Mouse (Mus musculus): ENCODE measurements at regions not wholly inside any gene's neighbourhood (a gene's known extent, or its start where the extent isn't known, plus 50 kb on each side); places are given as distances from the start of the nearest gene placed in this dataset.
"Not testable (repeated sequence)": the region's sequence is repeated elsewhere in the genome, so short reads cannot be mapped to it uniquely, and the experiment has no call there.

DNA sequence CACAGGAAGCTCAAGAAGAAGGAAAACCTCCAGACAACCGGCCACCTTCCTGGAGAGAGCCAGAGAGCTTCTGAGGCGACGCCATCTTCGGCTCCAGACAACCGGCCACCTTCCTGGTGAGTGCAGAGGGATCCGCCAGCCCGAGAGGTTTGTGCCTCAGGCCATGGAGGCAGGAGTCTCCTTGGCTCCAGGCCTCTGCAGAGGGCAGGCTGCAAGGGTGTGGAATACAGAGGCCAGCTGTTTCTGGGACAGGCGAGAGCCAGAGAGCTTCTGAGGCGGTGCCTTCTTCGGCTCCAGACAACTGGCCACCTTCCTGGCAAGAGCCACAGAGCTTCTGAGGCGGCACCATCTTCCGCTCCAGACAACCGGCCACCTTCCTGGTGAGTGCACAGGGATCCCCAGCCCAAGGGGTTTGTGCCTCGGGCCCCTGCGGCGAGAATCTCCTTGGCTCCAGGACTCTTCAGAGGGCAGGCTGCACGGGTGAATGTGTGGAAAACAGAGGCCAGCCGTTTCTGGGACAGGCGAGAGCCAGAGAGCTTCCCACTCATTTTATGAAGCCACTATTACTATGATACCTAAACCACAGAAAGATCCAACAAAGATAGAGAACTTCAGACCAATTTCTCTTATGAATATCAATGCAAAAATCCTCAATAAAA is 441.4 kb downstream of the Arl6ip6 start:
- not testable (repeated sequence) for DNase-seq

DNA sequence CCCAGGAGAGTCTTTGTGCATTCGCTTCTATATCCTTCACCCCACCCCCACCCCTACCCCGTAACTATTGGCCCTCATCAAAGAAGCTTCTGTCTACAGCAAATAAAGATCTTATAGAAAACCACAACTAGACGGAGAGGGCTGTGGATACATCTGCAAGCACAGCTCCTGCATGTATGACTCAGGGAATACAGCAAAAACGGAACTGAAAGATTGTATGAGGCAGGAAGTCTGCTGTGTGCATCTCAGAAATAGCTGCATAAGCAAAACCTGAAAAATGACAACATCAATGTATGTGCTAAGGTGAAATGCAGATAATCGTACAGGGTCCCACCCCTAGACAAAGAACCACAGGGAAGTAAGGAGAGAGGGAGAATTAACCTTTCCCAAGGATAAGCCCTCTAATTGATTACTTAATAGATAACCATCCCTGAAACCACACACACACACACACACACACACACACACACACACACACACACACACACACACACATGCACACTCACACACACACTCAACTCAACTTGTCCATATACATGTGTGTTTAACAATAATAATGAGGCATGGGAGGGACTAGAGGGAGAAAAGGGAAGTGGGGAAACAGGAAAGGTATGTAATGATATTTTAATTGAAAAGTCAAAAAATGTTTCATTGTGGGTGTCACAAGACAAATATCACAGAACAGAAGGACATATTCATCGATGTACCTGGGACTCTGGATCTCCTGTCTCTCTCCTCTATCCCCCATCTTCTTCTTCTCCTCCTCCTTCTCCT is 416.6 kb downstream of the Rprm start:
- no peak for DNase-seq

DNA sequence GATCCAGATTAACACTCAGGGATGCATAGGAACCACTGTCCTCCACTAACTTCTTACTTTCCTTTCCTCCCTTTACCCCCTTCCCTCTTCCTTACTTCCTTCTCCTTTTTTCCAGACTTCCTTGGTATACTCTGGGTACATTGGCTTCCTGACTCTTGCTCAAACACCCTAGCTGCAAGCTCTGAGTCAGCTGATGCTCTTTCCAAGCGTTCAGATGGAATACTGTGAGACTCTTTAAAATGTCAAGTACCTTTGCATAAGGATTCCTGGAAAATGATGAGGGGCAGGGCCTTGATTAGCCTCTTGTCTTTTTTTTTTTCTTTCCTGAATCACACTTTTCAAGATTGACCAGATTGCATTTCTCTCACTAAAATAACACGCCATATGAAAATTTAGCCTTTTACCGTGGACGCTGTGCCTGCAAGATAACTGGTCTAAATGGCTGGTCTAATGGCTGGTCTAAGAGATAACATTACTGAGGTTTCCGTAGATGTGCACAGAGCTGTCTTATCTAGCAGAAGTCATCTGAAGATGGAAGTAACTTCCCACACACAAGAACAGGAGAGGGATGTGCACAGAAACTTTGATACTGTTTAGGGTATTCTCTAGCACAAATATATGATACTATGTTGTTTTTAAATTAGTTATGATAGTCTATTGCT is 404.9 kb downstream of the Rprm start:
- DNase-seq = no peak

DNA sequence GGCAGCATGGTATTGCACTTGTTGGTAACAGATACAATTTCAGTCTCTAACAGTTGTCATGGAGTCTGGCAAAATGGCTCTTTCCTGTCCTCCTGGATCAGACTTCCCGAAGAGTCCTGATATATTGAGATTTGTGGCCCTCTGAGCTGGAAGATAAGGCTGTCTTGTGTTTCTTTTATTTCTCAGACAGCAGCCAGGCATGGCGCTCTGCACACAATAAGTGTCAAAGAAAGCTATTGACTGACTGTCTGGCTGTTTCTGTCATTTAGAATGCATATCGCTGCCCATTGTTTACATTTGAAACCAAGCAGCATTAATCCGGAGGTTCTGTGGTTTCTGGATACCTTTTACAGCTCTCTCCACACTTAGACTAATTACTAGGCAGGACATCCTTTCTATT is 402.8 kb downstream of the Rprm start:
- no peak for DNase-seq

DNA sequence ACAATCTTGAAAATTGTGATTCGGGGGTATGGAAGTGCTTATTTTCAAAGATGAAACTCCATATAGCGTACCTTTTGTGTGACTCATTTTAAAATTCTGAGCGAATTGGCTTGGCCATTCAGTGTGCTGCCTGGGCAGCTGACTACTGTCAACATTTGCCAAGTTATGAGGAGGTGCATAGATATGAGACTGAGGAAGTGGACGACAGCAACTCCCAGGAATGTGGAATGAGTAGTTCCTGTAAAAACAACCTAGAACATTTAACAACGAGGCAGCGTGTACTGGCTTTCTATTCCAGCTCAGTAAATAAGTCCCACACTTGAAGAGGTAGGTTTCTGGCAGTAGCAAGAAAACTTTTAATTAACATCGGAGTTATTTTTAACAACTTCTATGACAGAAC is 398.1 kb downstream of the Rprm start:
- DNase-seq = peak; percentile 4 to 14

DNA sequence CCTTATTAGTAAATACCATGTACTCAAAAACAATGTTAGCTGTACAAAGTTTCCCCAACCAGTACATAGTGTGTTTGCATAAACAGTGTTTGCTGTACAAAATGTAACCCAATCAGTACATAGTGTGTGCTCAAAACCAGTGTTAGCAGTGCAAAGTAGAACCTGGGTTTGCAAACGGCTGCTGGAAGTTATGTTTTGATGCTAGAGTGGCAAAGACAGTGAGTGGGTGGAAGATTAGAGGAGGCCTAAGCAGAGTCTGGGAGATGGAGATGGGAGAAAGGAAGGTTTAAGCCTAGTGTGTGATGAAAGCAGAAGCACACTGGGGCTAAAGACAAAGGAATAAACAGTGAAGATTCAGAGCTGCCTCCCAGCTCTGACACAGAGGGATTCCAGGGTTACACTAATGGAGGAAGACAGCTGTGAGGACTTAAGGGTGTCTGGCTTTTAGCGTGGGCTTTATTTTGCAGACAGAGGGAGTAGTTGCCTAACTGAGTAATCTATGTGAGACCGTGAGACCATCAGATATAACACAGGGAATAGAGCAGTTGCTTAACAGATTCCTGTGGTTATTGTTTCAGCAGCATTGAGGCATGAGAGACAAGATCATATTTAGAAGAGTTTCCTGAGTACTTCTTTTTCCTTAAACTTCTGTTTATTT is 396.0 kb downstream of the Rprm start:
- no peak for DNase-seq

DNA sequence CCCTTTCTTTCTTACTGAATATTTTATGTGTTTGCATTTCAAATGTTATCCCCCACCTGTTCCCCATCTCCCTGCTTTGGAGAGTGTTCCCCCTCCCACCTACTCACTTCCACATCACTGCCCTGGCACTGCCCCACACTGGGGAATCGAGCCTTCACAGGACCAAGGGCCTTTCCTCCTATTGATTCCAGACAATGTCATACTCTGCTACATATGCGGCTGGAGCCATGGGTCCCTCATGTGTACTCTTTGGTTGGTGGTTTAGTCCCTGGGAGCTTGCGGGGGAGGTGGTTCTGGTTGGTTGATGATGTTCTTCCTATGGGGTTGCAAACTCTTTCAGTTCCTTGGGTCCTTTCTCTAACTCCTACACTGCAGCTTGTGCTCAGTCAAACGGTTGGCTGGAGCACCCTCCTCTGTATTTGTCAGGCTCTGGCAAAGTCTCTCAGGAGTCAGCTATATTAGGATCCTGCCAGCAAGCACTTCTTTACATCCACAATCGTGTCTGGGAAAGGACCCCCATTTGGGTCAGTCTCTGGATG is 393.7 kb downstream of the Rprm start:
- no peak for DNase-seq

DNA sequence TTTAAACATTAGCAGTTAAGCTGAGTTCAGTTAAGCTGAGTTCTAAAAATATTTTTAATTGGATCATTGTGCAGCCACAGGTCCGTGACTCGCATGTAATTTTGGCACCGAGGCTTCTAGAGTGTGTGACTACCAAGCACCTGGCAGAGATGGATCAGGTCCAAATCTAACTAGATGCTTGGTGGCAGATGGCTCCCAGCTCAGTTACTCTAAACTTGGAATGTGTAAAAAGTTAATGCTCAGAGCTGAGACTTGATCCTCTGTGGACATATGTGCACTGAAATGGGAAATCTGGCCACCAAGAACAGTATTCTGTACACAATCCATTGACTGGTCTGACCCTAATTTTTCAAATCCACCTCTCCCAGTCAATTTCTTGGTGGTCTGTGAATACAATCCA is 374.1 kb downstream of the Rprm start:
- DNase-seq = no peak

DNA sequence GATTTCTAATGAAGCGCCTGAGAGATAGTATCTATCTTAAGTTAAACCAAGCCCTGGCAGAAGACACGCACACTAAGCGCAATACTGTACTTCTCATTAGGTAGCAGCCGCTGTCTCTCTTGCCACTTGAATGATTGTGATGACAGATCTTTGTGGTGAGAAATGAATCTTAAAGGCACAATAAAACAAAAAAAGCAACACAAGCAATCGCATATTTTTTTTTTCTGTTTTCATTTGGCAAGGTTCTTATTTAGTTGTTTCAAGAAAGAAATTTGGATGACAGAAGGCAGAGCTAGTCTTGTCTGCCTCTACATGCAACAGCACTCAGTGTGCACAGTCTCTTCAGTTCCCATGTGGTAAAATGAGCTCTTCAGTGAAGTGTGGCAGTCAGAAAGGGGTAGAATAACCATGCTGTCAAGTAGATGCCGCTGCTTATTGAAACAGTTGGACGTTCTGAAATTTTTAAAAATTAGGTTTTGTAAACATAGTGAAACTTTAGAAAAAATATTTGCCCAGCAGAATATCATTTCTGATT is 372.2 kb downstream of the Rprm start:
- DNase-seq = no peak

DNA sequence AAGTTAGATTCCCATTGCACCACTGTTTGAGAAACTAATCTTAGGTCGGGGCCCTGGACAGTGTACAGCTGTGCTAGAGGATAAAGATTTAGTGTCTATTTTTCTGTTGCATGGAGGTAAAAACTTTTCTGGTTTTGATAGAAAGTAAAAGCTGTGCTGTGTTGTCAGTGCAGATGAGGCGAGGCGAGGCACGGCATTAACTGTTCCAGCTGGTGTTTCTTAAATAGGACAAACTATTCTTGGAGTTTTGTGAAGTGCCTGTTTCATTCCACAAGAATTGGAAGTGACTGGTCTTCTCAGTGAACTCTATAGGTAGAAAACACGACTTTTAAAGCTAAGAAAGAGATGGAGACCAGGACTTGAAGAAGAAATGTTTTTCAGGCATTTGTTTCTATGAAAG is 370.3 kb downstream of the Rprm start:
- no peak for DNase-seq

DNA sequence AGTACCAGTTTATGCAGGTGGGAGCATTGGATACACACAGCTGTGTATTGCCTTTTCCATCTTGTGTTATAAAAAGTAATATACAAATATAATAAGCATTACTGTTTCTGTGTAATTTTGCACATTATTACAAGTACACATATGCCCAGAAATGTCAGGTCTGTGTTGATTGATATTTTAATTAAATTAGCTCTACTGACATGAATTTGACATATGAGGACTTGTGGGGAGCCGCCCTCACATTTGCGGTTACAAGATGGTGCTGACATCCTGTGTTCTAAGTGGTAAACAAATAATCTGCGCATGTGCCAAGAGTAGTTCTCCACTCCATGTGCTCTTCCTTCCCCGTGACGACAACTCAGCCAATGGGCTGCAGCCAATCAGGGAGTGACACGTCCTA is 362.1 kb downstream of the Rprm start:
- DNase-seq = no peak

DNA sequence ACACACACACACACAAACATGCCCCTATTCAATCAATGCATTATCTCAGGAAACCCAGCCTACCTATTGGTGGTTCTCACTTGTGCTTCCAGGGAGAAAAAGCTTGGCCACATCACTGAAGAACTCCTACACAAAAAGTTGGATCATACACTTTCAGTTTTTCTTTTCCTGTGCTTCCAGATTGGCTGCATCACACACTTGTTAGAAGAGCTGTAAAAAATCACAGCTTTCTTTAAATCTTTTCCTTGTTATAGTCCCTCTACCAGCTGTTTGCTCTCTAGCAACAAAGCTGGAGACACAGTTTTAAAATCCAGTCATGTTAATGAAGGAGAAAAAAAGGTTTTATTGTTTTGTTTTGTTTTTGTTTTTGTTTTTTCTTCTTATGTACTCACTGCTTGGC is 356.7 kb downstream of the Rprm start:
- DNase-seq = no peak

DNA sequence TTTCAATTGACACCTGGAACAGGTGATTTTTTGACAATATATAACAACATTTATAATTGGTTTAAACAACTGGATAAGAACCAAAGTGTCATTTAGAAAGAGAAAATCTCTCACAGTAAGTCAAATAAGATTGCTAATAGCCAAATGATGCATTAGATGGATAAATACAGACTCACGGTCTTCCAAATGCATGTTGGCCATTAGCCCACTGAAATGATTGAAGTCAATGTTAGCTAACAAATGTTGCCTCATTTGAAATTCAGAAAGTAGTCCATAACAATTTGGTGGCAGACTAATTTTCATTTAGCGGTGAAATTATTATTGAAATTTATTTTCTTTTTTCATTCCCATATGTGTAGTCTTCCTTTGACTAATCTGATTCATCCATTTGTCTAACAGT is 354.9 kb downstream of the Rprm start:
- DNase-seq = no peak

DNA sequence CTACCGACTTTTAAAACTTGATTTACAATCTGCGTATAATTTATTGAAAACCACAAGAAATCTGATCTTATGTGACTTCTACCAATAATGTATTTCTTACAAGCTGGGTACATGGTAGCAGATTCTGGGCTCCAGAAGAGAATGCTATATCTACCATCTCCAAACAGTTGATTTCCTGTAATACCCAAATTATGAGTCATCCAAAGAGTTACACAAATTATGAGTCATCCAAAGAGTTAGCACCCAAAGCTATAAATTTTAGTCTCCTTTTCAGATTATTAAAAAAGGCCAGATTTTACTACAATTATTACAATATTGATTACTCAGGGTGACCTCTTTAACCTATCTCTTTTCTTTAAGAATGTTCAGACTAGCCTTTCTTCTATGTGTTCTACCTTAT is 321.9 kb downstream of the Rprm start:
- DNase-seq = no peak

DNA sequence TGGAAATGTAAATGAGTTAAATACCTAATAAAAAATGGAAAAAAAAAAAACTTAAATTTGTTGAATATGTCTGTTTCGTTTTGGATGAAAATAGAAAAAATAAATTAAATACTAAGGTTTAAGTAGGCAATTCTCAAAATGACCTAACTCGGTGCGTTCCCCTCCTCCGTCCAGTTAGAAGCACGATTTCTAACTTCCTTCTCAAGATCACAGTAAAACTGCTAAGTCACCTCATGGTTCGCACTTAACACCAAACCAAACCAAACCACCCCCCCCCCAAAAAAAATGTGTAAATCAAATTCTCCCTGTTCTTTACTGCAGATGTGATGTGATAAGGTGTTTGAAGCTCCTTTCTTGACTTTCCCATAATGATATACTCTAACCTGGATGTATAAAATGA is 303.3 kb downstream of the Rprm start:
- DNase-seq = not testable (repeated sequence)

DNA sequence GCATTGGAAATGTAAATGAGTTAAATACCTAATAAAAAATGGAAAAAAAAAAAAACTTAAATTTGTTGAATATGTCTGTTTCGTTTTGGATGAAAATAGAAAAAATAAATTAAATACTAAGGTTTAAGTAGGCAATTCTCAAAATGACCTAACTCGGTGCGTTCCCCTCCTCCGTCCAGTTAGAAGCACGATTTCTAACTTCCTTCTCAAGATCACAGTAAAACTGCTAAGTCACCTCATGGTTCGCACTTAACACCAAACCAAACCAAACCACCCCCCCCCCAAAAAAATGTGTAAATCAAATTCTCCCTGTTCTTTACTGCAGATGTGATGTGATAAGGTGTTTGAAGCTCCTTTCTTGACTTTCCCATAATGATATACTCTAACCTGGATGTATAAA is 296.8 kb downstream of the Rprm start:
- not testable (repeated sequence) for DNase-seq

DNA sequence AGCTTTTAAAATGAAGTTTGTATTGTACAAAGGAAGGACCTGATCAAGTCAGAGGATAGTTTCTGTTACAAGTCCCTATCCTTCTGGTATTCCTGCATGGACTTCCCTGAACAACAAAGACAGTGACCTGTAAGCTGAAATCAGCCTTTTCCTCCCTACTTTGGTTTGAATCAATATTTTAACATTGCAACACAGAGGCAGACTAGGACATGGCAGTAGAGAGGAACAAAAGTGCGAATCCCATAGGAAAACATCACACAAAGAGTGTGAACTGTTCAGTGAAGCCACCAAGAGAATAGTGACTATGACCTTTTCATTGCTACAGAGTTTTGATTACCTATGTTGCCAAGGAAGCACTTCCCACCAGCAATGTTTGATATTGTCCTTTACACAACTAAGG is 288.7 kb downstream of the Rprm start:
- no peak for DNase-seq

DNA sequence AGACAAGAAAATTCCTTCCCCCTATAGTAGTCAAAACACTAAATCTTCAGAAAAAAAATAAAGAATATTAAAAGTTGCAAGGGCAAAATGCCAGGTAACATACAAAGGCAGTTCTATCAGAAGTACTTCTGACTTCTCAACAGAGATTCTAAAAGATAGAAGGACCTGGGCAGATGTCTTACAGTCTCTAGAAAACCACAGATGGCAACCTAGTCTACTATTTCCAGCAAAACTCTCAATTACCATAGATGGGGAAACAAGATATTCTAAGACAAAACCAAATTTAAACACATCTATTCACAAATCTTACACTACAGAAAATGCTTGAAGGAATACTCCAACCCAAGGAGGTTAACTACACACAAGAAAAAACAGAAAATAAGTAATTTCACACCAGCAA is 281.7 kb downstream of the Rprm start:
- no peak for DNase-seq

DNA sequence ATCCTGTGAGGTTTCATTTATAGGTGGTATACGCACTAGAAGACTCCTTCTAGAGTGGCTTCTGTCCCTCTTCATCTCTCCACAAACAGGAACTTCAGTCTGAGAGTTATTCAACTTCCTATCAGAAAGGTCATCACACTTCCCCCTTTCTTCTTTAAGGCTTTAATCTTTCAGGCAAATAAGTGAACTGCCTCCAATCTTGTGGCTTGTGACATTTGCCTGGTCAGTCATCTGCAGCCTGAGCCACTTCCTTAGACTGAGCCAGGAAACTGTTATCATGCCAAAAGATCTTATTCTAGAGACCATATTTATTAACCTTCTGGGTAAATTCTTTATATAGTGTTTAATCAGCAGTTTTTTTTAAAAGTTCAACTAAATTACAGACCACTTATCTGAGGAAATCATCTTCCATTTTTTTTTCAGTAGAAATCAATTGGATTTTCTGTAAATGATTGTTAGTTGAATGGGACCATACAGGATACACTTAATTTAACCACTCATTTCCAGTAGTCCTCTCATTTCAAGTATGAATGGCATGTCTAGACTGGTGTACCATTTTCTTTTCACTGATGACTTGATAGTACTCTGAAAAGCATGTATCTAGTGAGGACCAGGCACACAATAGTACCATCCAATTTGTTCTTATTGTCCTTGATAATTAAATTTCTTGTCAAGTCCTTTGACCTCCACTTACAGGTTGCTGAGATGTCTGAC is 234.4 kb downstream of the Rprm start:
- DNase-seq = no peak

Measured in lung, adult 18-20 months (tissue).